10 mouse cellular contexts compared by ENCODE assay signal in the genomic region with DNA sequence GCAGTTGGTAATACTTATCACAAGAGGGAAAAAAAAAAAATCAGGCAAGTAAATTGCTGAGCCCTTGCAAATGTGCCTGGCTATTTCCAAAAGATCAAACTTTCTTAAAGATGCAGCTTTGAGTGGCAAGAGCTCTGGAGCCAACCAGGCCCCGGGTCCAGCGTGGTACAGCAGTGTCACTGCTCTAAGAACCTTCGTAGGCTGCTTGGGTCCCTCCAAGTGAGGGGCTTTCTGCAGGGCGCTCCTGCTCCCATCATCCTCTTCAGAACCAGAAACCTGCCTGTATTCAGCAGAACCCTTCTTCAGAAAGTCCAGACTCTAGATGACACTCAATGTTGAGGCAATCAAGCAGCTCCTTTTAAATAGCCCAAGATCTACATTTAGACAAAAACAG. TPM values are rescaled to one million over a fixed set of nuclear protein-coding genes. Genes with fewer than 3 reads are reported as not detected.
DNase-seq lines count a peak whose midpoint lies in the region; ATAC-seq and TF ChIP-seq lines count a peak whose summit lies in the region.
"Had no signal": no experiment of that assay in that cellular context is flagged by ENCODE, and none has a peak within 500 bp of the region (broad histone marks: within the 10 kb centered on the region; RNA-seq: fewer than 3 reads in every experiment).

No protein-coding gene starts in this region.

- intact Hi-C loops in gastrocnemius, postnatal 36 days (cut with DNase I) = no loop called here

- no peak for ATAC-seq in forebrain, embryonic 12.5 days (ENCODE audit: low FRiP score)
- ATAC-seq in limb, embryonic 12.5 days (ENCODE audit: insufficient number of reproducible peaks, insufficient read depth, low FRiP score, low TSS enrichment, low read depth) = no peak
- no peak; the same call in 1 of the 2 replicates for ATAC-seq in neural tube, embryonic 15.5 days (ENCODE audit: low FRiP score)

- H3K4me3 ChIP-seq in layer of hippocampus, adult 2 months = peak overlapping the region; percentile 68
- H3K4me3 ChIP-seq in forebrain, embryonic 12.5 days (replicated peaks) = peak overlapping the region; percentile 54
- H3K4me3 ChIP-seq in limb, embryonic 12.5 days (replicated peaks) = peak overlapping the region; percentile 53
- peak overlapping the region; percentile 52 for H3K4me3 ChIP-seq in neural tube, embryonic 15.5 days (replicated peaks)
- H3K4me3 ChIP-seq: myocyte had no signal

- WGBS in forebrain, embryonic 12.5 days = 13% methylated on average over 4 of the region's 4 CpGs
- WGBS in limb, embryonic 12.5 days = 22% methylated on average over 4 of the region's 4 CpGs
- WGBS in neural tube, embryonic 15.5 days = 13% methylated on average over 4 of the region's 4 CpGs

- no peaks in the 10 kb centered on the region for H3K9me3 ChIP-seq in forebrain, embryonic 12.5 days
- no peaks in the 10 kb centered on the region for H3K9me3 ChIP-seq in limb, embryonic 12.5 days
- H3K9me3 ChIP-seq in neural tube, embryonic 15.5 days (replicated peaks) = no peaks in the 10 kb centered on the region

- no peaks in the 10 kb centered on the region for H3K36me3 ChIP-seq in forebrain, embryonic 12.5 days (replicated peaks)
- no peaks in the 10 kb centered on the region for H3K36me3 ChIP-seq in limb, embryonic 12.5 days
- H3K36me3 ChIP-seq in neural tube, embryonic 15.5 days = no peaks in the 10 kb centered on the region

- peak overlapping the region; percentile 97 for H3K4me2 ChIP-seq in forebrain, embryonic 12.5 days
- peak overlapping the region; percentile 96 for H3K4me2 ChIP-seq in limb, embryonic 12.5 days
- H3K4me2 ChIP-seq in neural tube, embryonic 15.5 days = peak overlapping the region; percentile 92

- no peak for TF ChIP-seq CTCF in layer of hippocampus, adult 2 months (conservative IDR thresholded peaks at IDR 0.05)

- peaks cover 12% of the 10 kb centered on the region for H3K4me1 ChIP-seq in forebrain, embryonic 12.5 days
- H3K4me1 ChIP-seq in limb, embryonic 12.5 days (replicated peaks) = peaks cover 16% of the 10 kb centered on the region
- peaks cover 17% of the 10 kb centered on the region for H3K4me1 ChIP-seq in neural tube, embryonic 15.5 days

- H3K27me3 ChIP-seq in forebrain, embryonic 12.5 days = peaks cover 49% of the 10 kb centered on the region
- peaks cover 75% of the 10 kb centered on the region for H3K27me3 ChIP-seq in limb, embryonic 12.5 days
- peaks cover 51% of the 10 kb centered on the region for H3K27me3 ChIP-seq in neural tube, embryonic 15.5 days (replicated peaks)

- DNase-seq in layer of hippocampus, adult 2 months (ENCODE audit: low spot score in 2 of 2) = no peak
- DNase-seq in layer of hippocampus, adult 9-10 months (ENCODE audit: low spot score) = no peak
- no peak for DNase-seq in gastrocnemius, postnatal 36 days
- DNase-seq in cerebellum, adult 9-10 months = no peak
- no peak for DNase-seq in spleen, postnatal 14 days (ENCODE audit: low spot score in 2 of 2)
- DNase-seq: thymus, postnatal 14 days had no signal

- H3K9ac ChIP-seq in forebrain, embryonic 12.5 days = peak overlapping the region; percentile 47; the same call in 1 of the 2 replicates
- H3K9ac ChIP-seq in limb, embryonic 12.5 days (replicated peaks) = no peak overlapping the region
- peak overlapping the region; percentile 17 for H3K9ac ChIP-seq in neural tube, embryonic 15.5 days (replicated peaks)

- H3K27ac ChIP-seq in layer of hippocampus, adult 2 months = no peak overlapping the region
- no peak overlapping the region for H3K27ac ChIP-seq in forebrain, embryonic 12.5 days
- H3K27ac ChIP-seq in limb, embryonic 12.5 days = no peak overlapping the region
- H3K27ac ChIP-seq in neural tube, embryonic 15.5 days (replicated peaks) = no peak overlapping the region

RNA-seq across cellular contexts. Expression of a gene that starts 0.5 kb away (rescaled TPM):
- 1 to 10 TPM; 3.2 to 4.6 TPM for total RNA-seq in layer of hippocampus, adult 2 months (2021)
- 1.1 and 2.0 TPM in 2 replicates for polyA plus RNA-seq in forebrain, embryonic 12.5 days (2016; fragmentation: Nextera tagmentation; extraction: Ambion mirVana)
- 1.3 and 1.4 TPM in 2 replicates for polyA plus RNA-seq in limb, embryonic 12.5 days (2016; fragmentation: Nextera tagmentation; extraction: Ambion mirVana)
- polyA plus RNA-seq in neural tube, embryonic 15.5 days (2015; fragmentation: Nextera tagmentation; extraction: Ambion mirVana) = 1.6 and 1.7 TPM in 2 replicates
- total RNA-seq in gastrocnemius, postnatal 36 days (2021) = under 1 TPM; 0.33 to 0.67 TPM
- polyA plus RNA-seq: myocyte had no signal

RNA-seq across cellular contexts. Expression of a gene that starts 27.8 kb away (rescaled TPM):
- total RNA-seq in layer of hippocampus, adult 2 months (2021) = 10 to 100 TPM; 57.7 to 63.0 TPM
- 162 and 169 TPM in 2 replicates for polyA plus RNA-seq in forebrain, embryonic 12.5 days (2016; fragmentation: Nextera tagmentation; extraction: Ambion mirVana)
- polyA plus RNA-seq in limb, embryonic 12.5 days (2016; fragmentation: Nextera tagmentation; extraction: Ambion mirVana) = 164 and 170 TPM in 2 replicates
- 100 and 114 TPM in 2 replicates for polyA plus RNA-seq in neural tube, embryonic 15.5 days (2015; fragmentation: Nextera tagmentation; extraction: Ambion mirVana)
- 10 to 100 TPM; 31.5 TPM for total RNA-seq in gastrocnemius, postnatal 36 days (2021)

RNA-seq across cellular contexts. Expression of a gene that starts 27.9 kb away (rescaled TPM):
- 10 to 100 TPM; 11.0 TPM for total RNA-seq in layer of hippocampus, adult 2 months (2021)
- 23.6 and 24.0 TPM in 2 replicates for polyA plus RNA-seq in forebrain, embryonic 12.5 days (2016; fragmentation: Nextera tagmentation; extraction: Ambion mirVana)
- polyA plus RNA-seq in limb, embryonic 12.5 days (2016; fragmentation: Nextera tagmentation; extraction: Ambion mirVana) = 14.6 and 15.9 TPM in 2 replicates
- 44.7 and 48.6 TPM in 2 replicates for polyA plus RNA-seq in neural tube, embryonic 15.5 days (2015; fragmentation: Nextera tagmentation; extraction: Ambion mirVana)
- total RNA-seq in gastrocnemius, postnatal 36 days (2021) = 1 to 10 TPM in 1 of 2 experiments, under 1 TPM in 1; 0.97 to 1.2 TPM
